Mouse (Mus musculus) ES-Bruce4 (cell line): Measurements from ENCODE around the gene Slc16a6. TPM values are rescaled to one million over a fixed set of nuclear protein-coding genes. Genes with fewer than 3 reads are reported as not detected.
"Not testable (repeated sequence)": the region's sequence is repeated elsewhere in the genome, so short reads cannot be mapped to it uniquely, and the experiment has no call there.

Experiments
- H3K27ac ChIP-seq: 2 replicates; pipeline ENCODE4 v1.5.1; 2012; ENCODE audit warnings: low read length, inconsistent platforms; ENCODE audit not compliant: insufficient read depth
- H3K27me3 ChIP-seq: 2 replicates; pipeline ENCODE4 v1.6.1; 2012; ENCODE audit warnings: mild to moderate bottlenecking, low read length, inconsistent platforms; ENCODE audit not compliant: control insufficient read depth, poor library complexity, insufficient read depth, severe bottlenecking
- H3K36me3 ChIP-seq: 2 replicates; pipeline ENCODE4 v1.6.1; 2012; ENCODE audit warnings: inconsistent platforms, mild to moderate bottlenecking, low read length, moderate library complexity; ENCODE audit not compliant: control insufficient read depth, poor library complexity, insufficient read depth, severe bottlenecking
- H3K4me1 ChIP-seq: one replicate; pipeline ENCODE4 v1.8.1; 2011; ENCODE audit warnings: low read length; ENCODE audit not compliant: control insufficient read depth, insufficient read depth
- H3K4me3 ChIP-seq: 2 replicates; pipeline ENCODE4 v1.5.1; 2011; ENCODE audit warnings: low read depth, mild to moderate bottlenecking, low read length
- H3K9ac ChIP-seq: 2 replicates; pipeline ENCODE4 v1.6.1; 2012; ENCODE audit warnings: low read depth, mild to moderate bottlenecking, inconsistent platforms; ENCODE audit not compliant: poor library complexity, severe bottlenecking
- H3K9me3 ChIP-seq: replicated peaks from 2 replicates; pipeline ENCODE4 v1.6.1; 2012; ENCODE audit warnings: mild to moderate bottlenecking, low read length, inconsistent platforms; ENCODE audit not compliant: control insufficient read depth, poor library complexity, insufficient read depth, severe bottlenecking
- CTCF ChIP-seq: IDR thresholded peaks from one replicate; pipeline ENCODE4 v1.8.1; 2011; ENCODE audit warnings: low read depth, low read length
- EP300 ChIP-seq: IDR thresholded peaks from 2 replicates; pipeline ENCODE4 v1.6.1; 2011; ENCODE audit warnings: low read depth, low read length; ENCODE audit not compliant: insufficient read depth
- POLR2A ChIP-seq: IDR thresholded peaks from one replicate; pipeline ENCODE4 v1.8.1; 2011; ENCODE audit warnings: low read length; ENCODE audit not compliant: insufficient read depth
- polyA plus RNA-seq: library from polyadenylated mRNA; stranded (reverse); fragments of >200 nt; gene quantifications from 2 replicates; pipeline ENCODE4 v1.2.4, GENCODE M21; 2011; ENCODE audit warnings: low read depth; ENCODE audit not compliant: missing spikeins, insufficient read depth, insufficient read length

Slc16a6 gene
- polyA plus RNA-seq, 1 experiment: 14.7 TPM

DNA sequence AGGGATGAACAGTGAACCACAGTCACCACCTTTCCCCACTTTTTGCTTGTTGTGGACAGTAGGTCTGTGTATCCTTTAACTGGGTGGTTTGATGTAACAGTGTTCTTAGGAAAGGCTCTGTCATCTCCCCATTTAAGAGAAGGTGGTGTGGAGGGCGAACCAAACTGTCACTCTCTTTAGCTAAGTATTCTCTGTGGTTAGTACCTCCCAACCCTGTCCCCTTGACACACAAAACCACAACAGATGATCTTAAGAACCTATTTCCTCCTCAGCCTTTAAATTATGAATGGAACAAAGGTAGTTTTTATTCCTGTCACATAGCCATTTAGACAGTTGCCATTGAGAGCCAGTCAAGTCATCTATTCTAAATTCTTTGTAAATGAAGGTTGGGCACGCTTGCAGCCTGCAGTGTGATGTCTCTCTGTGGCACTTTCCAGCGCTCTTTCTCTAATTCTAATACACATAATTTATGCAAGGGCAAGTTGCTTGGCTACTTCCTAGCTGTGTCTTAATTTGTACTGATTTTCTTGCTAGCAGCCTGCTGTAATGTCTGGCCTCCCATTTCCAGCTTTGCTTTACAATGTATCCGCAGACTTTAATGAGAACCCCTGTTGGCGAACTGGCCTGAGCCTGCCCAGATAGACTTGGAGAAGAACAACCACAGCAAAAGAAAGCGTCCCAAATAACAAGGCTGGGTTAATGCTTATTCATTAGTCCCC, 23.8 kb upstream of the Slc16a6 start:
- Histone ChIP-seq H3K4me3 (no peak overlapping the region), H3K27me3 (no peaks in the 10 kb centered on the region), H3K27ac (no peak overlapping the region), H3K36me3 (no peaks in the 10 kb centered on the region), H3K9me3 (no peaks in the 10 kb centered on the region), H3K4me1 (no peaks in the 10 kb centered on the region), H3K9ac (no peak overlapping the region)
- no peak for TF ChIP-seq CTCF
- TF ChIP-seq POLR2A: no peak
- TF ChIP-seq EP300: no peak

DNA sequence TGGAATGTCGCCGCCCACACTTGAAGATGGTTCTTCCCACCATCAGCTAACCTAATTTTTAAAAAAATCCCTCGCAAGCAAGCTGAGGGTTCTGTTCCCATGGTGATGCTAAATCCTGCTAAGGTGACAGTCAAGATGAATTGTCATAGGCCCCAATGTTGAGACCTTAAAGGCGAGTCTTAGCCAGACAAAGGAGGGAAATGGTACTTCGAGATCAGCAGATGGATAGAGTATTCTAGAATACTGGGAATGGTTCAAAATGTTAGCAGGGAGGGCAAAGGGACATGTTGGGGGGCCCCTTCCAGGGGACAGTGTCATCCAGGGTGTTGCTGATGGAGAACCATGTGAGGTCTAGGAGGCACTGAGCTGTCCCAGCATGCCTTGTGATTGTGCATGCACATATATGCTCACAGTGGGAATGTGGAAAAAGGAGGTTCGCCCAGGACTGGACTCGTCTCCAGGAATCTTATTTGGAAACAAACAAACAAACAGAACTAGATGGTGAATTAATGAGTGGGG, 23.1 kb upstream of the Slc16a6 start:
- no peak for TF ChIP-seq POLR2A
- TF ChIP-seq EP300: no peak
- TF ChIP-seq CTCF: no peak
- no peak overlapping the region for H3K4me3 ChIP-seq
- no peak overlapping the region for H3K27ac ChIP-seq
- no peak overlapping the region for H3K9ac ChIP-seq
- H3K36me3 ChIP-seq: no peaks in the 10 kb centered on the region
- no peaks in the 10 kb centered on the region for H3K9me3 ChIP-seq
- no peaks in the 10 kb centered on the region for H3K4me1 ChIP-seq
- no peaks in the 10 kb centered on the region for H3K27me3 ChIP-seq

DNA sequence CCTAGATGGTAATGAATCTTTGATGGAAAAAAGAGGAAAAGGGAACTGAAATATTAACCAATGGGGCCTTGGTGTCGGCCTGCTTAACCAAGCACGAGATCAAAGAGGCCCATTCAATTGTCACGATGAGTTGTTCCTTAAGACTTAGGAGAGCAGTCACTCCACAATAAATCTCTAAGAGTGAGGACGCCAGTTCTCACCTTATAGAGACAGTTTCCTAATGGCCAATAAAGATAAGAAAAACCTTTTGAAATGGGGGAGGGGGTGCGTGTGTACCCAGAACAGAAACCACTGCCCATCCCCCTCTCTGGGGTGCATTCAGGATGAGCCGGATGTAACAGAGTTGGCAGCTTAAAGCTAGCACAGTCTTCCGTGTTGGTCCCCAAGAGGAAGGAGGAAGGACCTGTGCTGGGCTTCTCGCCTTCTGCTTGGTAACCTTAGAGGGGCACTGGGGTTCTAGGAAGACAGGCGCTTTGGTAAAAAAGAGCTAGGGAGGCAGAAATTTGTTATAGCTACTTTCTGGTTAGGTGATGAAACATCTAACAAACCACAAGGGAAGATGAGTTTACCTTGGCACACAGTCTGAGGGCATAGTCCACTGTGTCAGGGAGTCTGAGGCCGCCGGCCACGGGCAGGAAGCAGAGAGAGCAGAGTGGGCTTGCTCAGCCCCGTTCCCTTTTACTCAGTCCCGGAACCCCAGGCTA, 22.5 kb upstream of the Slc16a6 start:
- H3K36me3 ChIP-seq: no peaks in the 10 kb centered on the region
- no peak for TF ChIP-seq CTCF
- no peak for TF ChIP-seq POLR2A
- TF ChIP-seq EP300: no peak
- H3K9me3 ChIP-seq: no peaks in the 10 kb centered on the region
- H3K9ac ChIP-seq: no peak overlapping the region
- no peaks in the 10 kb centered on the region for H3K4me1 ChIP-seq
- H3K4me3 ChIP-seq: no peak overlapping the region
- no peak overlapping the region for H3K27ac ChIP-seq
- H3K27me3 ChIP-seq: no peaks in the 10 kb centered on the region

DNA sequence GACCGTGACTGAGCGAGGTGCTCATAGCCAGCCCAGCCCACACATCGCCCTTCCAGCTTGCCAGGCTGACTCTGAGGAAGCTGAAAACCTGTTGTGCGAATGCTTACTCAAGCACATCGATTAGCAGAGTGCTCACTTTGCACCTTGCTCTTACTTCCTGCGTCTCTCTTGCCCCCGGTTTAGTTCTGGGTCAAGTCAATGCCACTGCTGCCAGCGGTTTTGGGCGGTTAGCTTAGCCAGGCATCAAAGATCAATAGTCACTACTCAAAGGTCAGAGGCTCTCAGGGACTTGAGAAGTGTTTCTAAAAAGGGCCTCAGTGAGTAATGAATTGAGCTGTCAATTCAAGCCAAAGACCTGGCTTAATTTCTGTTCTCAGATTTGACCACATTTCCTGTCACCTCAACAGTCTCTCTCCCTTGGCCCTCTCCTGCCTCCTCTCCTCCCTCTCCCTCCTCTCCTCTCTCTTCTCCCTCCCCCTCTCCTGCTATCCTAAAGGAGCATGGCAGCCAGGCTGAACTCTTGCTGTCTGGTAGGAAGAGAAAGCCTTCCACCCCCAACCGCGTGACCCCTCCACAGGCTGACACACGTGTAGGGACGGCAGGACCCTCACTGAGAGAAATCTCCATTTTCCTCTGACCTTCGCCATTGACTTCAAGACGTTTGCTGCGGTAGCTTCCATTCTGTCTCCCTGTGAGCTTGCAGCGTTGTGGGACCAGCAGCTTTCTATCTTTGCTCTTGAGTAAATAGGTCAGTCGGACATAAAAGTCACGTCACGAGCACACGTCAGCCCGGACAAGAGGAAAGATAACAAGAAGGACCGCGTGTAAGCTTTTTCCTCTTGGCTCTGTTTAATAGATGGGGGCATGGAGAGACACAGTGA, 21.7 kb upstream of the Slc16a6 start:
- Histone ChIP-seq H3K4me1 (no peaks in the 10 kb centered on the region), H3K27ac (no peak overlapping the region), H3K9me3 (no peaks in the 10 kb centered on the region), H3K4me3 (no peak overlapping the region), H3K9ac (no peak overlapping the region), H3K27me3 (no peaks in the 10 kb centered on the region), H3K36me3 (no peaks in the 10 kb centered on the region)
- TF ChIP-seq CTCF (no peak), POLR2A (no peak), EP300 (no peak)

DNA sequence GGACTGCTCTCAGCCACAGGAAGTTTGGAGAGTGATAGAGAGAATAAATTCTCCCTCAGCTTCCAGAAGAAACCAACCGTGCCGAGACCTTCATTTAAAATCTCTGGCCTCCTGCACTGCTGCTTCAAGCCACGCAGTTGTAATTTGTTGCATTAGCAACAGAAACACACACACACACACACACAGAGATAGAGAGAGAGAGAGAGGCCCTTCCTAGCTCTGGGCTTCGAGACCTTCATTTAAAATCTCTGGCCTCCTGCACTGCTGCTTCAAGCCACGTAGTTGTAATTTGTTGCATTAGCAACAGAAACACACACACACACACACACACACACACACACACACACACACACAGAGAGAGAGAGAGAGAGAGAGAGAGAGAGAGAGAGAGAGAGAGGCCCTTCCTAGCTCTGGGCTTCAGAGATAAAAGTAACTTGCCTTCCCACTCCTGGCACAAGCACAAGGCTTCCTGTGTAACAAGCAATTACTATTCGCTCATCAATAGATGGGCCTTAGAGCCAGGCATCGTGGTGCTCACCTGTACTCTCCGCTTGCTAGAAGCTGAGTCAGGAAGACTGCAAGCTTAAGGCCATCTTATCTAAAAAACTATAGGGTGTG, 19.6 kb upstream of the Slc16a6 start:
- H3K4me1 ChIP-seq, H3K27ac ChIP-seq, H3K27me3 ChIP-seq, H3K4me3 ChIP-seq, H3K9me3 ChIP-seq, H3K36me3 ChIP-seq, H3K9ac ChIP-seq: not testable (repeated sequence)
